In the genomic region with DNA sequence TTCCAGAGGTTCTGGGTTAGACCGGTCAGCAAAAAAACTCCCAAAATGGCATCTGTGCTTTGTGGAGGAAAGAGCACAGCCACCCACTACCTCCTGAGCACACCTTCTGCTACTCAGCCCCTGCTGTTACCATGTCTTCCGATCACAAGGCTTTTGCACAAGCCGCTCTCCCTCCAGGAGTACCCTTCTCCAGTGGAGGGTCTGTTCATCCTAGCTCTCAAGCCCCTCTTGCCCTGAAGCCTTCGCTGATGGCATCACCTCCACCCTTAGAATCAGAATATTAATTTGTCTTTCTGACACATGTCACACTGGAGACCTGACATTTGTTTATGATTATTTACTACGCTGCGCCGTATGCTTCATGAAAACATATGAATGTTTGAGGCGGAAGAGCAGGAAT, we compare ENCODE assay signal across 9 mouse cellular contexts. TPM values are rescaled to one million over a fixed set of nuclear protein-coding genes. Genes with fewer than 3 reads are reported as not detected.
DNase-seq lines count a peak whose midpoint lies in the region; ATAC-seq and TF ChIP-seq lines count a peak whose summit lies in the region.
"Had no signal": no experiment of that assay in that cellular context is flagged by ENCODE, and none has a peak within 500 bp of the region (broad histone marks: within the 10 kb centered on the region; RNA-seq: fewer than 3 reads in every experiment).

No protein-coding gene starts in this region.

- H3K9ac ChIP-seq in heart, embryonic 15.5 days, result peak overlapping the region; percentile 89
- peak overlapping the region; percentile 90 for H3K9ac ChIP-seq in hindbrain, embryonic 12.5 days
- peak overlapping the region; percentile 86 for H3K9ac ChIP-seq in midbrain, embryonic 12.5 days (replicated peaks)

- 21% methylated on average over 8 of the region's 8 CpGs for WGBS in heart, embryonic 15.5 days
- 18% methylated on average over 8 of the region's 8 CpGs for WGBS in hindbrain, embryonic 12.5 days
- WGBS in midbrain, embryonic 12.5 days, result 20% methylated on average over 8 of the region's 8 CpGs

- no peak for DNase-seq in heart, adult 9 months (ENCODE audit: low spot score in 2 of 2)
- DNase-seq in ovary, postnatal 14 days (ENCODE audit: low spot score), result no peak
- no peak for DNase-seq in adrenal gland, postnatal 36 days
- DNase-seq in spleen, postnatal 14 days (ENCODE audit: low spot score in 2 of 2), result no peak

- H3K4me1 ChIP-seq in heart, embryonic 15.5 days (replicated peaks), result peaks cover 21% of the 10 kb centered on the region
- peaks cover 20% of the 10 kb centered on the region for H3K4me1 ChIP-seq in bone marrow macrophage, adult 2 months (ENCODE audit: control insufficient read depth, insufficient read depth, low read length)
- peaks cover 15% of the 10 kb centered on the region for H3K4me1 ChIP-seq in hindbrain, embryonic 12.5 days
- peaks cover 15% of the 10 kb centered on the region for H3K4me1 ChIP-seq in midbrain, embryonic 12.5 days

- H3K4me2 ChIP-seq in heart, embryonic 15.5 days, result peak overlapping the region; percentile 84
- H3K4me2 ChIP-seq in hindbrain, embryonic 12.5 days (replicated peaks), result peak overlapping the region; percentile 85
- peak overlapping the region; percentile 88 for H3K4me2 ChIP-seq in midbrain, embryonic 12.5 days (replicated peaks)

- no peaks in the 10 kb centered on the region for H3K27me3 ChIP-seq in heart, embryonic 15.5 days
- H3K27me3 ChIP-seq in hindbrain, embryonic 12.5 days, result peaks cover 18% of the 10 kb centered on the region
- peaks cover 44% of the 10 kb centered on the region for H3K27me3 ChIP-seq in midbrain, embryonic 12.5 days
- H3K27me3 ChIP-seq: Patski had no signal

- ATAC-seq in heart, embryonic 15.5 days (replicated peaks; ENCODE audit: insufficient number of reproducible peaks, insufficient read depth, low FRiP score, low read depth), result no peak
- peak; percentile 38; the same call in 1 of the 2 replicates for ATAC-seq in hindbrain, embryonic 12.5 days (ENCODE audit: low FRiP score)
- peak; percentile 28 for ATAC-seq in midbrain, embryonic 12.5 days (ENCODE audit: low FRiP score, low read depth)

- no peaks in the 10 kb centered on the region for H3K9me3 ChIP-seq in heart, embryonic 15.5 days (replicated peaks)
- no peaks in the 10 kb centered on the region for H3K9me3 ChIP-seq in hindbrain, embryonic 12.5 days (replicated peaks)
- no peaks in the 10 kb centered on the region for H3K9me3 ChIP-seq in midbrain, embryonic 12.5 days

- no peak for TF ChIP-seq POLR2A in bone marrow macrophage, adult 2 months (IDR thresholded peaks at IDR 0.05; ENCODE audit: borderline replicate concordance, low read depth, low read length)

- TF ChIP-seq CTCF in bone marrow macrophage, adult 2 months (IDR thresholded peaks at IDR 0.05; ENCODE audit: low read depth, low read length), result no peak

- H3K36me3 ChIP-seq in heart, embryonic 15.5 days, result no peaks in the 10 kb centered on the region
- no peaks in the 10 kb centered on the region for H3K36me3 ChIP-seq in hindbrain, embryonic 12.5 days
- no peaks in the 10 kb centered on the region for H3K36me3 ChIP-seq in midbrain, embryonic 12.5 days

- H3K27ac ChIP-seq in heart, embryonic 15.5 days, result peak overlapping the region; percentile 95
- peak overlapping the region; percentile 47; the same call in 1 of the 2 replicates for H3K27ac ChIP-seq in bone marrow macrophage, adult 2 months (ENCODE audit: insufficient read depth, low read depth, low read length)
- peak overlapping the region; percentile 90 for H3K27ac ChIP-seq in hindbrain, embryonic 12.5 days
- H3K27ac ChIP-seq in midbrain, embryonic 12.5 days (replicated peaks), result peak overlapping the region; percentile 93

- peak overlapping the region; percentile 84 for H3K4me3 ChIP-seq in heart, embryonic 15.5 days
- peak overlapping the region; percentile 90 for H3K4me3 ChIP-seq in bone marrow macrophage, adult 2 months (ENCODE audit: insufficient read depth, low read length)
- peak overlapping the region; percentile 61 for H3K4me3 ChIP-seq in hindbrain, embryonic 12.5 days
- peak overlapping the region; percentile 72 for H3K4me3 ChIP-seq in midbrain, embryonic 12.5 days

RNA-seq across cellular contexts. Expression of a gene that starts 11.8 kb away (rescaled TPM):
- polyA plus RNA-seq in heart, embryonic 15.5 days (2015; fragmentation: Nextera tagmentation; extraction: Ambion mirVana), result 54.7 and 63.4 TPM in 2 replicates
- polyA plus RNA-seq in bone marrow macrophage, adult 2 months (2012; ENCODE audit: insufficient read depth, insufficient read length, missing spikeins), result 13.5 and 14.5 TPM in 2 replicates
- polyA plus RNA-seq in hindbrain, embryonic 12.5 days (2016; fragmentation: Nextera tagmentation; extraction: Ambion mirVana), result 21.3 and 22.1 TPM in 2 replicates
- polyA plus RNA-seq in midbrain, embryonic 12.5 days (2016; fragmentation: Nextera tagmentation; extraction: Ambion mirVana), result 19.4 and 19.9 TPM in 2 replicates
- total RNA-seq in adrenal gland, postnatal 36 days (2021), result 100 to 1,000 TPM; 203 TPM

RNA-seq across cellular contexts. Expression of a gene that starts 18.1 kb away (rescaled TPM):
- 0.33 and 0.51 TPM in 2 replicates for polyA plus RNA-seq in heart, embryonic 15.5 days (2015; fragmentation: Nextera tagmentation; extraction: Ambion mirVana)
- 0.33 and 0.50 TPM in 2 replicates for polyA plus RNA-seq in bone marrow macrophage, adult 2 months (2012; ENCODE audit: insufficient read depth, insufficient read length, missing spikeins)
- 2.8 and 3.2 TPM in 2 replicates for polyA plus RNA-seq in hindbrain, embryonic 12.5 days (2016; fragmentation: Nextera tagmentation; extraction: Ambion mirVana)
- 2.4 and 2.5 TPM in 2 replicates for polyA plus RNA-seq in midbrain, embryonic 12.5 days (2016; fragmentation: Nextera tagmentation; extraction: Ambion mirVana)
- 1 to 10 TPM; 2.0 to 2.2 TPM for total RNA-seq in adrenal gland, postnatal 36 days (2021)

RNA-seq across cellular contexts. Expression of a gene that starts 26.8 kb away (rescaled TPM):
- 3.8 and 4.2 TPM in 2 replicates for polyA plus RNA-seq in heart, embryonic 15.5 days (2015; fragmentation: Nextera tagmentation; extraction: Ambion mirVana)
- 0.63 and 0.88 TPM in 2 replicates for polyA plus RNA-seq in bone marrow macrophage, adult 2 months (2012; ENCODE audit: insufficient read depth, insufficient read length, missing spikeins)
- 7.8 and 8.1 TPM in 2 replicates for polyA plus RNA-seq in hindbrain, embryonic 12.5 days (2016; fragmentation: Nextera tagmentation; extraction: Ambion mirVana)
- polyA plus RNA-seq in midbrain, embryonic 12.5 days (2016; fragmentation: Nextera tagmentation; extraction: Ambion mirVana), result 5.0 and 6.1 TPM in 2 replicates
- total RNA-seq in adrenal gland, postnatal 36 days (2021), result 10 to 100 TPM in 1 of 2 experiments, 1 to 10 TPM in 1; 8.3 to 10.5 TPM
